Comparison of ENCODE assay signal across 8 mouse cellular contexts in the genomic region with DNA sequence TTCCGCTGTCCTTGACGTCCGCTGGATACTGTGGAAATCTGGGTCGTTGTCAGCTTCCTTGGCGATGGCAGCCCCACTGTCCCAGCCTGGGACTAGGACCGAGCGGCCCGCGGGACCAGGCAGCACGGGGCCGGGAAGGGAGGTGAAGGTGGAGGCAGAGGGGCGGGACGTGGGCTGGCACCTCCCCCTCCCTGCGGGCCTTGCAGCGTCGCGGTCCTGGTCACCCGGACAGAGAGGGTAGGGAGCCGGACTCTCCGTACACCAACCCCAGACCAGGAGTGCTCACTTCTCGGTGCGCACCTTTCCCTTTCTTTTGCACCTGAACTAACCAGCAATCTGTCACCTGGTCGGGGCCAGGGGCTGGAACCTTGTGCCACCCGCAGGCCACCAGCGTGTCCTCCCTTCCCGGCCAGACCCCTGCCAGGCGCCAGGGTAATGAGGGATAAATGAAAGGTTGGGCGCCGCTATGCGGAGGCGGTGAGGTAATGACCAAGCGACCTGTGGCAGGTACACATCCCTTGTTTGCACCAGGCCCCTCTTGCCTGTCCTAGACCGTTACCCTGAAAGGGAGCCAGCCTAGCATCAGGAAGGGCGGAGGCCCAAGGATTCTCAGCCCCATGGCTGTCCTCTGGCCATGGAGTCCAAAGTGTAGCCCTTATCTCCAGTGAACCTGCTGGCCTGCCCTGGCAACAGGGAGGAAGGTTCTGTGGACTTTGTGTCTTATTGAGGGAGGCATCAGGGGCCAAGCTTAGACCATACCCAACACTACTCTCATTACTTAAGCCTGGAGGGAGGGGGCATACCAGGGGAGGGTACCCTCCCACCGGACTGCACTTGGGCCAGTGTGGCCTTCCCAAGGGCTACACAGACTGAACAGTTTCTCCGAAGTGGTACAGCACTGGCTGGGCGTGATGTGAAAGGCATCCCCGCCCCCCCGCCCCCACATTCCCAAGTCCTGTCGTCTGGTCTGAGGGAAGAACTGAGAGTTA. TPM values are rescaled to one million over a fixed set of nuclear protein-coding genes. Genes with fewer than 3 reads are reported as not detected.
DNase-seq lines count a peak whose midpoint lies in the region; ATAC-seq lines count a peak whose summit lies in the region.

A gene (minus strand): TSS at position 422 of the 989 bp plus-strand sequence.

- H3K36me3 ChIP-seq in intestine, embryonic 14.5 days (ENCODE audit: control insufficient read depth, insufficient read depth, low read length) = no peaks in the 10 kb centered on the region
- H3K36me3 ChIP-seq in liver, embryonic 12.5 days = no peaks in the 10 kb centered on the region
- H3K36me3 ChIP-seq in neural tube, embryonic 12.5 days = no peaks in the 10 kb centered on the region

- no peak within 1 kb of the TSS for H3K27ac ChIP-seq in intestine, embryonic 14.5 days (ENCODE audit: low read depth)
- no peak within 1 kb of the TSS for H3K27ac ChIP-seq in liver, embryonic 12.5 days
- no peak within 1 kb of the TSS for H3K27ac ChIP-seq in neural tube, embryonic 12.5 days

- ATAC-seq in intestine, embryonic 14.5 days (replicated peaks; ENCODE audit: low FRiP score, low TSS enrichment, low read depth) = peak; percentile 57
- ATAC-seq in liver, embryonic 12.5 days = peak; percentile 33
- peak; percentile 29 for ATAC-seq in neural tube, embryonic 12.5 days (ENCODE audit: low FRiP score, low read depth)

- peak within 1 kb of the TSS; percentile 37 for H3K4me3 ChIP-seq in intestine, embryonic 14.5 days (ENCODE audit: low read depth, low read length)
- peak within 1 kb of the TSS; percentile 38 for H3K4me3 ChIP-seq in liver, embryonic 12.5 days
- H3K4me3 ChIP-seq in neural tube, embryonic 12.5 days = peak within 1 kb of the TSS; percentile 25

- H3K4me1 ChIP-seq in intestine, embryonic 14.5 days (replicated peaks; ENCODE audit: control insufficient read depth, insufficient read depth, low read length) = peaks cover 22% of the 10 kb centered on the region
- H3K4me1 ChIP-seq in liver, embryonic 12.5 days = peaks cover 29% of the 10 kb centered on the region
- H3K4me1 ChIP-seq in neural tube, embryonic 12.5 days = peaks cover 13% of the 10 kb centered on the region

- peaks cover 21% of the 10 kb centered on the region for H3K27me3 ChIP-seq in intestine, embryonic 14.5 days (replicated peaks; ENCODE audit: control insufficient read depth, insufficient read depth, low read length)
- peaks cover 76% of the 10 kb centered on the region for H3K27me3 ChIP-seq in liver, embryonic 12.5 days (replicated peaks)
- peaks cover 64% of the 10 kb centered on the region for H3K27me3 ChIP-seq in neural tube, embryonic 12.5 days (replicated peaks)

- DNase-seq in adrenal gland, adult 2 months = peak; percentile 58
- no peak for DNase-seq in adrenal gland, adult 8-10 months
- DNase-seq in adrenal gland, postnatal 36 days = peak; percentile 60 to 66
- peak; percentile 65 for DNase-seq in intestine, embryonic 14.5 days (ENCODE audit: low spot score)
- DNase-seq in spleen, adult 18-20 months = no peak
- DNase-seq in cerebellum, adult 18-20 months = no peak

- H3K9ac ChIP-seq in intestine, embryonic 14.5 days (ENCODE audit: low read length) = peak within 1 kb of the TSS; percentile 8; the same call in 1 of the 2 replicates
- 0 out of 2 replicates have a peak within 1 kb of the TSS, but pooled peaks have one; percentile 12 for H3K9ac ChIP-seq in liver, embryonic 12.5 days
- 0 out of 2 replicates have a peak within 1 kb of the TSS, but pooled peaks have one; percentile 13 for H3K9ac ChIP-seq in neural tube, embryonic 12.5 days

- H3K9me3 ChIP-seq in intestine, embryonic 14.5 days (ENCODE audit: control insufficient read depth, low read length) = no peaks in the 10 kb centered on the region
- H3K9me3 ChIP-seq in liver, embryonic 12.5 days (replicated peaks) = no peaks in the 10 kb centered on the region
- no peaks in the 10 kb centered on the region for H3K9me3 ChIP-seq in neural tube, embryonic 12.5 days

- peak within 1 kb of the TSS; percentile 76 for H3K4me2 ChIP-seq in intestine, embryonic 14.5 days (ENCODE audit: low read length)
- peak within 1 kb of the TSS; percentile 61 for H3K4me2 ChIP-seq in liver, embryonic 12.5 days
- H3K4me2 ChIP-seq in neural tube, embryonic 12.5 days (replicated peaks) = peak within 1 kb of the TSS; percentile 58

- 10% methylated on average over 40 of the region's 40 CpGs for WGBS in intestine, embryonic 14.5 days
- 10% methylated on average over 40 of the region's 40 CpGs for WGBS in liver, embryonic 12.5 days (ENCODE audit: insufficient replicate concordance)
- 10% methylated on average over 40 of the region's 40 CpGs for WGBS in neural tube, embryonic 12.5 days

RNA-seq across cellular contexts. Expression of the gene that starts here (rescaled TPM):
- total RNA-seq in adrenal gland, adult 2 months (2021) = under 1 TPM in 1 of 2 experiments, not detected in 1; 0.21 TPM
- 0.02 and 0.11 TPM in 2 replicates for polyA plus RNA-seq in adrenal gland, adult 2 months (2012; rRNA removed)
- total RNA-seq in adrenal gland, adult 8-10 months (2022) = under 1 TPM in 2 of 4 experiments, not detected in 2; 0.09 to 0.19 TPM
- total RNA-seq in adrenal gland, postnatal 36 days (2021) = under 1 TPM in 1 of 2 experiments, not detected in 1; 0.36 TPM
- polyA plus RNA-seq in intestine, embryonic 14.5 days (2014; fragmentation: Nextera tagmentation; extraction: Ambion mirVana) = 2.4 and 2.8 TPM in 2 replicates
- polyA plus RNA-seq in liver, embryonic 12.5 days (2016; fragmentation: Nextera tagmentation; extraction: Ambion mirVana) = 0.37 and 0.39 TPM in 2 replicates
- polyA plus RNA-seq in neural tube, embryonic 12.5 days (2016; fragmentation: Nextera tagmentation; extraction: Ambion mirVana) = 0.09 and 0.15 TPM in 2 replicates

Comparison
In these comparisons a context has a peak if more than half of its experiments do, and no peak if none do; other contexts are left out.
1. Peak in DNase-seq in adrenal gland, adult 2 months; RNA of the gene not detected or under 1 TPM.
2. Peak in DNase-seq in adrenal gland, postnatal 36 days; RNA of the gene not detected or under 1 TPM.
3. Peak in ATAC-seq, H3K4me3 ChIP-seq, H3K9ac ChIP-seq and H3K4me2 ChIP-seq in liver, embryonic 12.5 days; RNA of the gene not detected or under 1 TPM.
4. Peak in ATAC-seq, H3K4me3 ChIP-seq, H3K9ac ChIP-seq and H3K4me2 ChIP-seq in neural tube, embryonic 12.5 days; RNA of the gene not detected or under 1 TPM.